Mouse (Mus musculus): ENCODE measurements around the gene Syt13.
A peak's percentile ranks its signal among the peaks of the same experiment; 100 is the strongest.

Gene Syt13

DNA sequence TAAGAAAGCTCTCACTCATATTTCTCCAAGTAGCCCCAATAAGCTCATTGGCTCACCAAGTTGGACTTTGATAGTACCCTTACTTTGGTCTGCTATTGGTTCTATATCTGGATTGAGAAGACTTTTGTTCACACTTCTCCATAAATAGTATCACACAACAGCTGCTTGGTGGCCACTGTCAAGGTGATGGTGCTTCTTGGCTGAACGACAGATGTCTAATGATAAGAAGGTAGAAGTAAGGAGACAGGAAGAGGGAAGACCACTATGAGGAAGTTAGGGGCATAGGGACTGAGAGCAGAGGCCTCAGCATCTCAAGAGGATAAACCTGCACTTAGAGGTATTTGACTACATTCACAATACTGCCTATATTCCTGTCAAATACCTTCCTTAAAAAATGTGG is 49.4 kb downstream of the Syt13 start:
- no peak for DNase-seq (ENCODE audit: low read depth, low spot score)

DNA sequence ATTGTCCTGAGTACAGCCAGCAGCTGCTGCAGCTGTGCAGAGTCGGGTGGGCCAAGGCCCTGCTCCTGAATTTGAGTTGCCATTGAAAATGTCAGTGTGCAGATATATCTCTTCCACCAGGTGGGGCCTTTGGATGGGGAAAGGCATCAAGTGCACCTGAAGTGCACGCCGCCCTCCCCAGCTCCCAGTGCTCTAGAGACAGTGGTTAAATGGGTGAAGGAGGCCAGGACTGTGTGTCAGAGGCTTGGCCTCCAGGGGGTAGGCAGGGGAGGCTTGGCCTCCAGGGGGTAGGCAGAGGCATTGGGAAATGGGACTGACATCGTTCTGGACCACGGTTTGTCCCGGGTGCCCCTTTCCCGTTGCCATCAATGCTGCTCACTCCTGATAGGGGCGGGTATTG is 51.4 kb downstream of the Syt13 start:
- DNase-seq (ENCODE audit: low read depth, low spot score): no peak

DNA sequence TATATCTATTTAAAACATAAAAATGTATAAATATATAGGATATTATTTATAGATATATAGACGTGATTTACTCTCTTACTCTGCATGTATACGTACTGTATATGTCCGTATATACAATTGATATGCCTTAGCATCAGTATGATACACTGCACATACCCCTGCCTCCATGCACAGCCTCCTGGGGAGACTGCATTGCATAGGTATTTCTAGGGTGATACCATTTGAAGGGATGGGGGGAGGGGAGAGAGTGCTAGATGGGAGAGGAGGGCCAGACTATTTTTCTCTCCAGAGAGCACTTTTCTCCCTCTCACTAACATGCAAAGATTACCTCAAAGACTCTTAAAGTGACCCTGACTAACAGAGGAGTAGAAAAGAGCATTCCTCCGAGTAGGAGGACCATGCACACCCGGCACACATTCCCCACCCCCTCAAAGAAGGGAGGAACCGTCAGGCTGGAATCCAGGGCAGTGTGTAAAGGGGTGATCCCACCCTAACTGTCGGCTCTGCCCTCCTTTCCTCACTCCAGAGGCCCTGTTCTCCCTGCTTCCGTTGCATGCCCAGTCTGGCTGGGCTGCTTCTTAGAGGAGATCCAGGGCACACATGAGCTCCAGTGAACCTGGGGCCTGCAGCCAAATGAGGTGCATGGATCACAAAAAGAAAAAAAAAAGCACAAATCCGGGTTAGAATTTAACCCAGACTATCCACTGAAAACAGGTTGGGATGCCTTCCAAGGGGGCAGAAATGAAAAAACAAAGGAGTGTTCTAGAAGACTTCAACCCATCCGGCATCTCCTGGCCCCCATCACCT is 52.3 kb downstream of the Syt13 start:
- no peak for DNase-seq (ENCODE audit: low read depth, low spot score)

DNA sequence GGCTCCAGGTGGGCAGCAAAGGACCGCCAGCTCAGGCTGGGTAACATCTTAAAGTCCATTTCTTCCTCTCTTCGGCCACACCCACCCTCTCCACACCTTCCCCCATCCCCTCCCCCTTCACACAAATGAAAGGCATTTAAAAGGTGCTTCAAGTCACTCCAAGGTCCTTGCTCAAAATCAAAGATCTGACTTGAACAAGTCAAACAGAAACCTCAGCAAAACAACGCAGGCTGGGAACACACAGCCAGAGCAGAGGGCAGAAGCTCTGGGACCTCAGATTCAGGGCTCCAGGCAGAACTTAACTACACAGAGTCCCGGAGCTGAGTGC is 52.9 kb downstream of the Syt13 start:
- DNase-seq (ENCODE audit: low read depth, low spot score): no peak

DNA sequence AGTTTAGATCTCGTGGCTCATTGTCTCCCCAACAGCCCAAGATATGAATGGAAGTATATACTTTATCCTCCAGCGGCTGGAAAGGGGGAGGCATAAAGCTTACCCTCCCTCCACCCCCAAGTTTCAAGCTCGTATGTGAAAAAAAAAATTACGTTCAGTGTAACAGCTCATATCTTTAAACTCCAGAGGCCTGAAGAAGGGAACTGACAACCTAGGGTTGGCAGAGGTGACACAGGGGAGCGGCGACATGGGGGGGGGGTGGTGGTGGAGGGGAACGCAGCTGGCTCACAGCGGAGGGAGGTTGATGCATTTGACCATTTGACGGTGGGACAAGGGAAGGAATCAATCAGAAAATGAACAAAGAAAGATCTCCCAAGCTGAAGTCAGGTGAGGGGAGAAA is 56.2 kb downstream of the Syt13 start:
- no peak for DNase-seq (ENCODE audit: low read depth, low spot score)

DNA sequence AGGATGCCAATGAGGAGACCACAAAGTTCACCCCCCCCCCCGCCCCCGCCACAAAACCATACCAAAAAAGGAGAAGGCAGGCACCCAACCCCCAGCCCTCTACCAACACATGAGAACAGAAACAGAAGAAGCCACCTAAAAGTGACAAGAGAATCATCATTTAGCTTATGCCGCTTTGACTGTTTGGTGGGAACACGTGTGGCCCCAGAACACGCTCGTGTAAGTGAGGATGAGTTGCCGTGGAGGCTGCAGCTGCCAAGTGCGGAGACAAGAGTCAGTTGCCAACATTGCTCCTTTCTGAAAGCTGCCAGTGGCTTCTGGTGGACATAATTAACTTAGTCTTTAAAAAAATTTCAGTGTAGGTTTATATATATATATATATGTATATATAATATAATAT is 56.6 kb downstream of the Syt13 start:
- no peak for DNase-seq (ENCODE audit: low read depth, low spot score)

DNA sequence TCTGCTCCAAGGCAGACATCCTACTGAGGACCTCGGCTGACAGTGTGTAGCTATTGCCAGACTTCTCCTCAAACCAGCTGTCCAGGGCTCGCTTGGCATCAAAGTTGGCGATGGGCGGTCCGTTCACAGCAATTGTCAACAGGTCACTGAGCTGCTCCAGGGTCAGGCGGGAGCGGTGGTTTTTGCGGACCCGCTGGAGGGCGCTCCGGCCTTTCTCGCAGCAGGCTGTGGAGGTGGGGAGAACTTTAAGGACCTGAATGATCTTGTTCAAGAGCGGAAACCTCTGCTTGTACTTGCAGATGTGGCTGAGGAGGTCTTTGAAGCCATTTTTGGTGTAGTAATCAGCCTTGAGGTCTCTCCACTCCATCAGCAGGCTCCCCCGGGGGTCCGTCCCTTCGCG is 57.2 kb downstream of the Syt13 start:
- no peak for DNase-seq (ENCODE audit: low read depth, low spot score)

DNA sequence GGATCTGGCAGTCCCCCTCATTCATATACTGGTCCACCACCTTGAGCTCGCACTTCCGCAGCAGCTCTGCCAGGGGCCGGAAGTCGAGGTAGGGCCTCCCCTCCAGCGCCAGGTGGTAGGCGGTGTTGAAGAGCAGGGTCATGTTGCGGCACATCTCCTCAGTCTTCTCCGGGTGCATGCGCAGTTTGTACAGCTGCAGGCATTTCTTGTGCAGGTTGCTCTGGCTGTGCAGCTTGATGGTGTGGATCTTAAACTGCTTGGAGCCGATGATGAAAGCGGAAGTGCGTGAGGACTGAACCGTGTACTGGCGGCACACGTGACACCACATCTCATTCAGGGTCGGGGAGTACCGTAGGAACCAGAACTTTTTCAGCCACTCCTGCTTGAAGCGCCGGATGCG is 58.7 kb downstream of the Syt13 start:
- no peak for DNase-seq (ENCODE audit: low read depth, low spot score)

DNA sequence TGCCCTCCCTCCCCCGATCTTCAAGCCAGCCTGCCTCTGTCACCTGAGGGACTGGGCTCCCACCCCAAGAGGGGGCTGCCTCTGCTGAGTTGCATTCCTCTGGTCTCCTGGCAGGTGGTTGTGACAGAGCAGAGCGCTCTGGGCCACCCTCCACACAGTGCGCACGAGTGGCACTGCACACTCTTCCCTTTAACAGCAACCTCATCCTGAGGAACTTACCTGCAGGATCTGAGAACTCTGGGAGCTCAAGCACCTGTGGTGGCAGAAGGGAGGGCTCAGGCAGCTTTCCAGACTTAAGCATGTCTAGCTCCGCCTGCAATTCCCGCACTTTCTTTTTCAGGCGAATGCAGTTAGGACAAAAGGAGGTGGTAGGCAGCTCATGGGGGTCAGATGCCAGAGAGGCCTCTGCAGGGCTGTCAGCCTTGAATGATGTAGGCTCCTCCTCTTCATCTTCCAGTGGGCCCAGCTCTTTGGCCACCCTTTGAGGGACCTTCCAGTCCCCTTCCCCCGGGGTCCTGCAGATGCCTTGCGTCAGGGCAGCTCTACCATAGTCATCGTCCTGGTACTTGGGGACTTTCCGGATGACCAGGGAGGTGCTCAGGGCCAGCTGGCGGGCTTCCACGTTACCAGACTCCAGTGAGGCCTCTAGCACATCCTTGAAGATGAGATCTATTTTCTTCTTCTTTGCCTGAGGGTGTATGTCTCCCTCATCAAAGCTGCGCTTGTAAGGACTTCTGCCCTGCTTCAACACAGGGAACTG is 60.3 kb downstream of the Syt13 start:
- no peak for DNase-seq (ENCODE audit: low read depth, low spot score)

DNA sequence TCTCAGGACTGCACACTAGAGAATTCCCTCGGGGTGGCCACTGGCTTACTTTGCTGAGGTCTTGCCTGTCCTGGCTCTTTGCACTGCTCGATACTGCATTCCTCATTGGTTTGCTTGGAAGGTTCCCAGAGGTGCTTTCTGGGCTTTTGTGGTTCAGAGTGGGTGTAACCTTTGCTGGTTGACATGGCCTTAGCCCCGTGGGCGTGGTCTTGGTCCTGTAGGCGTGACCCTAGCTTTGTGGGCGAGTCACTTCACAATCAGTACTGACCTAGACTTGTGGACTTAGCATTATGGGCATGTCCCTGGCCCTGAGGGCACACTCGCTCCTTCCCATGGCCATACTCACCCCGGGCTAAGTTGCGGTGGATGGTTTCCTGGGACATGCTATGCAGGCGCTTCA is 65.3 kb downstream of the Syt13 start:
- no peak for DNase-seq (ENCODE audit: low read depth, low spot score)

DNA sequence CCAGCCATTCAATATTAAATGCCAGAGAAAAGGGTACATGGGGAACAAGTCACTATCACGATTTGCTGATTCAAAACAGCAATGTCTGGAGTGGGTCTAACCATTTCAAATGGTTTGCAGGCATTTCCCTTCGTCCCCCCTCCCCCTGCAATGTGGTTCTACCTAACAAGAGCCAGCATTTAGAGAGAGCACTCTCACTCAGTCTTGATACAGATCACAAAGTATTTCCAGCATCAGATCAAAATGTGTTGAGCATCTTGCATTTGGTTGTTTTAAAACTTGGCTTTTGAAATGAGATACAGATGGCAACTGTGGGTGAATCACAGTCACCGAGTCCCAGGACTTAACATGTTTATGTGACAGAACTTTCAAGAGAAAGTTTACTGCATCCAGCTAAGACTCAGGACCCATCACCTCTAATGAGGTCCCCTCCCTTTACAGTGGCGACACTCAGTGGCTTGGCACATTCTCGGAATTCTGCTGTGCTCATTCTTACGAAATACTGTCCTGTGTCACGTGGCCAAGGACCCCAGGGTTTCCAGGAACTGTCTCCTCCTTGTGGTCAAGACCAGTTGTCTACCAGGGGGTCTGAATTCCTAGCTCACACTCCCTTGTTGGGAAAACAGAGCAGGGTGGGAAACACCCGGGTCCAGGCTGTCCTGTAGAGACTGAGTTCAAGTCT is 67.8 kb downstream of the Syt13 start:
- DNase-seq (ENCODE audit: low read depth, low spot score): no peak

DNA sequence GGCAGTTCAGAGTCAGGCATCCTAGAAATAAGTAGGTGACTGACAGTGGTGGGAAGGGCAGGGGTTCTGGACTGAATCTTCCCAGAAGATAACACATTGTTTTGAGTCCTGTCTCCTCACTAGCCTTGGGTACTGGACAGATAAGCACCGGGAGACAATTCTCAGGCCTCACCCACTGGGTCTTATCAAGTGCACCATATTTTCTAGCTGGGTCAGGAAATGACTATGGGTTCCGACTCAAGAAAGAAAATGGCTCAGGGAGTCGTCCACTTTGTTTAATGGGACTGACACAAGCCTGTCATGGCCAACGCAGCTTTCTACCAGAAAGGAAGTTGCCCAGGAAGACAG is 68.3 kb downstream of the Syt13 start:
- DNase-seq (ENCODE audit: low read depth, low spot score): no peak

DNA sequence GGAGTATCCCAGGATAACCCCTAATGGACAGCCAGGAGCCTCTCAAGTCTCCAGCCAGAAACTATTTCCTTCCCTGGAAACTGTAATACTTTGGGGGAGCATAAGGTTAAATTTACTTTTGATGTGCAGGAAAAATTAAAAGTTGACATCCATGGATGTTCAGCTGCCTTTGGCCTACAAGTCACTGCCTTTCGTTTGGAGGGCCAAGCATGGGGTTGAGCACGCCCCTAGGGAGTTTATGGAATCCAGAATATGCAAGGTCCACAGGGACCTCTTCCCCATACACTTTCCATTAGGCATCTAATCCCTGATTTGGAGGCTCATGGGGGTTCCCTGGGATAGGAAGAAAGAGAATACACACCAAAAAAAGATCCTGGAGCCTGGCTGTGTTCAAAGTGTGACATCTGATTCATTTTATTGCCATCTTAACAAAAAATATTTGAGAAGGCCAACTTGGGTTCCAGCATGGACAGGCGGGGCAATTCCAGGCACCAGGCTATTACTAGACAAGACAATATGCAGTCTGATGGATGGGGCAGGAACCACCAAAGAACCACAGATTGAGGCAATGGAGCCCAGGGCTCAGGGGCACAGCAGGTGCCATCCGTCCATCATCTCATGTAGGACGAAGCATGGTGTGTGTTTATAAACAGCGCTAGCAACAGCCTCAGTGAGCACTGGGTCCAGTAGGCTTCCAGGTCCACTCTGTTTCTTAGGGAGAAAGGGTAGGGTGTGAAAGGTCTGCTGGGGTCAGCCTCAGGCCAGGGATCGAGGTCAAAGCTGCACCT is 69.6 kb downstream of the Syt13 start:
- DNase-seq (ENCODE audit: low read depth, low spot score): no peak

DNA sequence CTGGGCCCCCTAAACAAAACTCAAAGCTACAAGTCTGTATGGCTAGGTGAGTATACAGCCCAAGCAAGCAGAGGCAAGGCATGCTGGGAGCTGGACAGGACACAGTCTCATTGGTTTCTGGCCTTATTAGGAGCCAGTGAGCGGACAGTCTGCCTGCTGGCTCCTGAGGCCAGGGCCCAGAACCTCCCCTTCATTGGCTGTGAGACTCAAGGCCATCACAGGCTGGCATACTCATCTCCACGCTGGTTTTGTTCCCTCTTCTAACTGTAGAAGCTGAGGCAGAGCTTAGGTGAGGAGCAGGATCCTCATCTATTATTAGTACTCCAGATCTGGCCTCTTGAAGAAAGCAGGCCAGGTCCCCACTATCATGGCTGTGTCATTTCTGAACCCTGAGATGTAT is 70.3 kb downstream of the Syt13 start:
- DNase-seq (ENCODE audit: low read depth, low spot score): no peak

DNA sequence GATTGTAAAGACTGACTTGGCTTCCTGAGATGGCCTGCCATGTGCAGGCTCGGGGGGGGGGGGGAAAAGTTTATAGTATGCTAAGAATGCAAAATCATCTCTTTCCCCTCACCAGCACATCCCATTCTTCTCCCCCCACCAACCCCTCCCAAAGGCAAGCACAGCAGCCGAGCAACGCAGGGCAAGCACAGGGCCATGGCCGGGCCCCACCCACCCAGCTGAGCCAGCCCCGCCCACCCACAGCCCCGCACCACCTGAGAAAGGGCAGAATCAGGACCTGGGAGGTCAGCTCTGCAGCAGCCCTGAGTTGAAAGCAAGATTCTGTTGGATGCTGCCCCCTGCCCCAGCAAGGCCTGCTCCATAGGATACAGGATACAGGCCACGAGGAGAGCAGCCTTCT is 70.7 kb downstream of the Syt13 start:
- no peak for DNase-seq (ENCODE audit: low read depth, low spot score)

DNA sequence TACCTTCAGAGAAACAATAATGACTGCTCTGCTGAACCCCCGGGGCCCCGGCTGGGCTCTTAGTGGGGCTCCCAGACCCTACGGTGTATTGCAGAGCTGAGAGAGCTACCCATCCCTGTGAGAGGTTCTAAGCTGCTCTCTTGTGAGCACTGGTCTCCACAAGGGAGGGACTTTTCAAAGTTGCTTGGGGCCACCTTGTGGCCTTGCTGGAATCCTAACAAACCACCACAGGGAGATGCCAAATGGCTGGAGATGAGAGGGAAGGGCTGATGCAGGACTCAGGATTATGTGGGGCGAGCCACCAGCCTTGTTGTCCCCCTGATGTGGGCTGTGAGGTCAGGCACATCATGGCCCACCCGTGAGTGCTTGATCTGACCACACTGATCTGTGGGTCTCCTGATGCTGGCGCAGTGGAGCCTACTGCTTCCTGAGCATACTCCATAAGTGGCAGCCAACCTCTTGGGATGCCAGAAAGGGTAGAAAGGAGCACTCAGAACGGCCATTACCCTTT is 72.3 kb downstream of the Syt13 start:
- DNase-seq (ENCODE audit: low read depth, low spot score): no peak

DNA sequence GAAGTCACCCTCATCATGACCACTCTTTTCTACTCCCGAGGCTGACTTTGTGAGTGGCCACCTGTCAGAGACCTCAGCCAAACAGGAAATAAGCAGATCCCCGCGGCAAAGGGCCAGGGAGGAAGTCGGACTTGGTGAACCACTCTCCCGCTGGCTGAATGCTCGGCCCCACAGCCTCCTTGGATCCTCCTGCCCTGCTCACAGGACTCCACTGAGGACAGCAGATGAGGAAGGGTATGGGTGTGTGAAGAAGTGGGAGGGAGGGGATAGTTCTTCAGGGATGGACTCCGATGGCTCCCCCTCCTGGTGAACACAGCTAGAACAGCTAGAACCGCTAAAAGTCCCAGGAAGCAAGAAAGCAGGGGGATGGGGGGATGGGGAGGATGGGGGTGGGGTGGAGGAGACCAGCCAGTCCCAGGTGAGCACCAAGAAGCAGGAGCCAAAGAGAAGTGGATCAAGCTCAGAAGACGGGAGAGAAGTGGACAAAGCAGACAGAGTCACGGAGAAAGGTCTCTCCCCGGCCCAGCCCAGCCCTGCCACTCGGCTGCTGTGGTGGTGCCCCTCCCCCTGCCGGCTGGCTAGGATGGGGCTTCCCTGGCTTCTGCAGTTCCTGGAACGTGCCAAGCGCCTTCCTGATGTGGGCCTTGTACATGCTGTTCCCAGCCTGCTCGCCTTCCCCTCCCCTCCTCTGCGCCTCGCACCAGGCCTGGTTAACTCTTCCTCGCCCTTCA is 73.2 kb downstream of the Syt13 start:
- peak; percentile 16 for DNase-seq (ENCODE audit: low read depth, low spot score)

DNA sequence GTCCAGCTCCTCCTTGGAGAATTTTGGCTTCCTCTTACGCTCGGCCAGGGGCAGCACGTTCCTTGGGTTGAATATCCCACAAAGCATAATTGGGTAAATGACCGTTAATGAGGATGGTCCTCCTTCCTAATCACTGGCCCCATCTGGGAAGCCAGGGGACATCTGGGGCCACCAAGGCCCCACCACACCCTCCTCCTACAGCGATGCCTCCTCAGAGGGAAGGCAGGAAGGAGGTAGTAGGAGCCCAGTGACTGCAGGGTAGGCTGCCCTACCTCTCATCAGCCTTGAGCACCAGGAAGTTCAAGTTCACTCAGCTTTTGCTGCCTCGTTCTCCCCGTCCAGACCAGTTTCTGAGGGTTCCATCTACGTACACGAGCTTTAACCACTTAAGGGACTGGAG is 74.7 kb downstream of the Syt13 start:
- no peak for DNase-seq (ENCODE audit: low read depth, low spot score)

DNA sequence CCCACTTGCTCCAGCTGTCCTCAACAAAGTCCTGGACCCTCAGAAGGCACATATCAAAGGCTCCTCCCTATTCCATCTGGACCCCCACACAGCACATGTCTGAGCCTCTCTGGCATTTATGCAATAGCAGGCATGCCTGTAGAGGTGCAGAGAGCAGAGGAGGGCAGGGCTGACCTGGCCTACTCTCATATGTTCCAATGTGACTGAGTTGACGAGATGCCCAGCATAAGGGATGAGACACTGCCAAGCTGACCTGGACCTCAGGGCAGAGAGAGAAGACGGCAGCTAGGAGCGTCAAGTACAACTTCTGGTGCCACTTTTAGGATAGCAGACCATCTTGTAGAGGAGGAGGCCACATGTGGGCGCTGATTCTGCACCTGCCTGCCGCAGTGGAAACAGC is 77.1 kb downstream of the Syt13 start:
- no peak for DNase-seq (ENCODE audit: low read depth, low spot score)

DNA sequence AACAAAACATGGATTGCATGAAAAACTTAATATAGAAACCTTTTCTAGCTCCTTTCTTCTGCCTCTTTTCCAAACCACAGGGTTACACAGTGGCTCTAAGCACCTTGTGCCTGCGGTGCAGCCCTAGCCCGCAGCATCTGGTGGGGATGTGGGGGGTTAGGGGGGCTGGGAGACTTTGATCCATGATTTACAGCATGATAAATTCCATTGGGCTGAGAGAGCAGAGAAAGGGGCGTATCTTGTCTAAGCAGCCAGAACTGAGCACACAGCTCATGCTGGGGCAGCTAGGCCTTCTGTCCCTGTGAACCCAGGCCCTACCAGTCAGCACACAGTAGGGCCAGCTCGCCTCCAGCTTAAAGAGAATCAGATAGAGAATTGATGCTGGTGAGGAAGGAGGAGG is 90.1 kb downstream of the Syt13 start:
- no peak for DNase-seq (ENCODE audit: low read depth, low spot score)

Measured in brain, embryonic 18.5 days (tissue).